Mouse (Mus musculus) forebrain, embryonic 11.5 days (tissue): ENCODE results near the gene Spc24. TPM values are rescaled to one million over a fixed set of nuclear protein-coding genes. Genes with fewer than 3 reads are reported as not detected.
A peak's percentile ranks its signal among the peaks of the same experiment; 100 is the strongest.
"Not testable (repeated sequence)": the region's sequence is repeated elsewhere in the genome, so short reads cannot be mapped to it uniquely, and the experiment has no call there.

Experiments
- ATAC-seq: fragments of 200-750 bp; cut with Nextera tagmentation; replicated peaks from 2 replicates; pipeline ENCODE4 v1.8.0; 2017; ENCODE audit warnings: moderate TSS enrichment; ENCODE audit not compliant: low FRiP score
- DNase-seq: peaks from one replicate; pipeline ENCODE4 v3.0.0-alpha.2; 2017; ENCODE audit warnings: low spot score
- H3K27ac ChIP-seq: fragments of 300-500 bp; sonication (generic); 2 replicates; pipeline ENCODE4 v1.5.1; 2014; ENCODE audit warnings: low read depth, low read length
- H3K27me3 ChIP-seq: fragments of 300-500 bp; sonication (generic); 2 replicates; pipeline ENCODE4 v1.6.1; 2014; ENCODE audit warnings: mild to moderate bottlenecking, low read length, mixed read lengths; ENCODE audit not compliant: control insufficient read depth, insufficient read depth
- H3K36me3 ChIP-seq: fragments of 300-500 bp; sonication (generic); 2 replicates; pipeline ENCODE4 v1.6.1; 2014; ENCODE audit warnings: mild to moderate bottlenecking, low read length, moderate library complexity, mixed read lengths; ENCODE audit not compliant: control insufficient read depth, insufficient read depth
- H3K4me1 ChIP-seq: fragments of 300-500 bp; sonication (generic); replicated peaks from 2 replicates; pipeline ENCODE4 v1.6.1; 2014; ENCODE audit warnings: low read length, mixed read lengths; ENCODE audit not compliant: control insufficient read depth, insufficient read depth
- H3K4me2 ChIP-seq: fragments of 300-500 bp; sonication (generic); 2 replicates; pipeline ENCODE4 v1.6.1; 2014; ENCODE audit warnings: low read depth, mild to moderate bottlenecking, low read length, moderate library complexity, mixed read lengths; ENCODE audit not compliant: severe bottlenecking
- H3K4me3 ChIP-seq: fragments of 300-500 bp; sonication (generic); 2 replicates; pipeline ENCODE4 v1.5.1; 2014; ENCODE audit warnings: low read depth, low read length
- H3K9ac ChIP-seq: fragments of 300-500 bp; sonication (generic); 2 replicates; pipeline ENCODE4 v1.6.1; 2014; ENCODE audit warnings: low read length
- H3K9me3 ChIP-seq: fragments of 300-500 bp; sonication (generic); 2 replicates; pipeline ENCODE4 v1.6.1; 2016; ENCODE audit warnings: low read length, mixed read lengths; ENCODE audit not compliant: control insufficient read depth
- WGBS: fragments of 180-500 bp; shearing (Covaris S2); extraction: QIAGEN DNeasy Blood & Tissue Kit; methylation state at CpG from one replicate; pipeline ENCODE4 v1.1.7; 2014; 5-methylcytosine and 5-hydroxymethylcytosine counted together
- polyA plus RNA-seq: library from polyadenylated mRNA; unstranded; fragments of >200 nt; fragmentation: Nextera tagmentation; extraction: Ambion mirVana; gene quantifications from 2 replicates; pipeline ENCODE4 v1.2.1, GENCODE M21; 2014

Spc24 gene
- polyA plus RNA-seq, 1 experiment from 2014 or later: 138 TPM

DNA sequence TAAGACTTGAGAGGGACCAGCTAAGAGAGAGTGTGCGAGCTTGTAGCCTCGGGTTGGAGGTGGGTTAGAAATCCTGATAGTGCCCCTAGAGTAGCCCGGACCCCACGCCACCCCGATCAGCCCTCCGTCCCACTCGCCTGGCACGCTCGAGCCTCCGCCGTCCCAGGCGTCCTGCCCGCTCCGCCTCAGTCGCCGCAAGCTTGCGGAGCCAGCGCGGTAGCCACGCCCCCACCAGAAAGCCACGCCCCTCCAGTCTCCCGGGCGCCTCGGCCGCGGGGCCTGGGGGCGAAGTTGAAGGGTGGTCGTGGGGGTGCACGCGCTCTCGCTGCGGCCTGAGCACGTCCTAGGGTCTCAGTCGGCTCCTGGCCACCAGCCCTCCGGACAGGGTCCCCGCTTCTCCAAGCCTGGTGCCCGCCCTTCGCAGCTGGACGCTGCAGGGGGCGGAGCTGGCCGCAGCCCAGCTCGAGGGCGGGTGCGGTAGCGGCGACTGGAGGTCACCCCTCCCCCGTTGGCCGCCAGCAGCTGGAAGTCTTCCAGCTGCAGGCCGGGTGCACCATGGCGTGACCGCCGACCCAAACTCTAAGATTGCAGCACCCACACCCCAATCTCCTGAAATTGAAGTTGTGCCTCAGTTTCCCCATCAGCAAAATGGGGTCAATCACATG is 38.4 kb upstream of the Spc24 start, which contains the start of gene Kank2:
Gene Kank2, minus strand, starts transcription at position 400 of the 665 bp plus-strand sequence.
- under 1% methylated on average over 52 of the region's 52 CpGs for WGBS
- H3K27ac ChIP-seq: peak within 1 kb of the TSS; percentile 37
- no peaks in the 10 kb centered on the region for H3K27me3 ChIP-seq
- ATAC-seq: peak; percentile 89
- peak within 1 kb of the TSS; percentile 71 for H3K9ac ChIP-seq
- H3K4me1 ChIP-seq: peaks cover 6% of the 10 kb centered on the region; the same call in 1 of the 2 replicates
- DNase-seq: peak; percentile 95
- H3K4me3 ChIP-seq: peak within 1 kb of the TSS; percentile 52
- H3K4me2 ChIP-seq: peak within 1 kb of the TSS; percentile 92
- no peaks in the 10 kb centered on the region for H3K9me3 ChIP-seq
- H3K36me3 ChIP-seq: peaks cover 2% of the 10 kb centered on the region; the same call in 1 of the 2 replicates

DNA sequence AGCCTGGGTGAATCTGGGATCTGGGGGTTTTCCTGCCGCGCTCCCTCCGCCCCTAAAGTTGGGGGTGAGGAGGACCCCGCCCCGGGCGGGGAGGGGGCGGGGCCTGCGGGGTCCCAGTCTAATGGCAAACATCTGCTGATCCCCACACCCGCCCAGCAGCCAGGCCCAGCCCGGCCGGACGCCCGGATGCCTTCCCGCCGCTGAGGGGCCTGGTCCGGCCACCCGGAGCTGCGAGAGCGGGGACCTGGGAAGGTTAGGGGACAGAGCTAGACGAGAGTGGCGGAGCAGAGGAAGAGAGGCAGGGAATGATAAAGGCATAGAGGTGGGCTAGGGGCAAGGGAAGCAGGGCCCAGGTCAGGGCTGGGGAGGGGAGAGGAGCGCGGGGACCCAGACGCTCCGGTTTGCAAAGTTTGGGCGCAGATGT is 37.8 kb upstream of the Spc24 start:
- peak overlapping the region; percentile 52 for H3K4me3 ChIP-seq
- under 1% methylated on average over 24 of the region's 26 CpGs for WGBS
- no peaks in the 10 kb centered on the region for H3K27me3 ChIP-seq
- H3K36me3 ChIP-seq: peaks cover 2% of the 10 kb centered on the region; the same call in 1 of the 2 replicates
- DNase-seq: peak; percentile 85
- peak overlapping the region; percentile 71 for H3K9ac ChIP-seq
- peak overlapping the region; percentile 92 for H3K4me2 ChIP-seq
- H3K4me1 ChIP-seq: peaks cover 6% of the 10 kb centered on the region; the same call in 1 of the 2 replicates
- no peaks in the 10 kb centered on the region for H3K9me3 ChIP-seq
- H3K27ac ChIP-seq: peak overlapping the region; percentile 37
- peak; percentile 79 for ATAC-seq

DNA sequence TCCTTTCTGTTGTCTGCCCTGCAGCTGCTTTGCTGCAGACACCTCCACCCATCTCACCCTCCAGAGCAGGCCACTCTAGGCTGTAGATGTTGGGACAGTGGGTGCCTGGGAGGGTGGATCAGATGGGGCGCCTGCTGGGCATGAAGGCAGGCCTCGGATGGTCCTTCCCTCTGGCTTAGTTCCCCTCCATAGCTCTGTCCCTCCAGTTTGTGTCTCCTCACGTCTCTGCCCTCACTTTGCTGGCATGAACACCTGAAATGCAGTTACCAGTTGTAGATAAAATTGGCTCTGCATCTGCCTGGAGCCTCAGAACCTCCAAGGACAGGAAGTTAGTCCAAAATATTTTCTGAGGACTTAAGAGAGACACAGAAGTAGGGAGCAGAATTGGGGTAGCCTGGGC is 36.8 kb upstream of the Spc24 start:
- Histone ChIP-seq H3K4me2 (peak overlapping the region; percentile 92; the same call in 1 of the 2 replicates), H3K36me3 (peaks cover 2% of the 10 kb centered on the region; the same call in 1 of the 2 replicates), H3K27ac (no peak overlapping the region), H3K9ac (no peak overlapping the region), H3K9me3 (no peaks in the 10 kb centered on the region), H3K27me3 (no peaks in the 10 kb centered on the region), H3K4me3 (no peak overlapping the region), H3K4me1 (peaks cover 6% of the 10 kb centered on the region; the same call in 1 of the 2 replicates)
- no peak for DNase-seq
- WGBS: 61% methylated on average over 3 of the region's 3 CpGs
- no peak for ATAC-seq

GRCm38 (mm10) chr9:21796259-21796658 is 36.2 kb upstream of the Spc24 start:
- H3K36me3 ChIP-seq: peaks cover 2% of the 10 kb centered on the region; the same call in 1 of the 2 replicates
- no peaks in the 10 kb centered on the region for H3K27me3 ChIP-seq
- ATAC-seq (no peak), DNase-seq (no peak)
- 0 out of 2 replicates have a peak overlapping the region, but pooled peaks have one; percentile 11 for H3K4me2 ChIP-seq
- 65% methylated on average over 3 of the region's 3 CpGs for WGBS
- H3K4me3 ChIP-seq: no peak overlapping the region
- no peaks in the 10 kb centered on the region for H3K9me3 ChIP-seq
- H3K27ac ChIP-seq: no peak overlapping the region
- H3K9ac ChIP-seq: no peak overlapping the region
- H3K4me1 ChIP-seq: peaks cover 6% of the 10 kb centered on the region; the same call in 1 of the 2 replicates

DNA sequence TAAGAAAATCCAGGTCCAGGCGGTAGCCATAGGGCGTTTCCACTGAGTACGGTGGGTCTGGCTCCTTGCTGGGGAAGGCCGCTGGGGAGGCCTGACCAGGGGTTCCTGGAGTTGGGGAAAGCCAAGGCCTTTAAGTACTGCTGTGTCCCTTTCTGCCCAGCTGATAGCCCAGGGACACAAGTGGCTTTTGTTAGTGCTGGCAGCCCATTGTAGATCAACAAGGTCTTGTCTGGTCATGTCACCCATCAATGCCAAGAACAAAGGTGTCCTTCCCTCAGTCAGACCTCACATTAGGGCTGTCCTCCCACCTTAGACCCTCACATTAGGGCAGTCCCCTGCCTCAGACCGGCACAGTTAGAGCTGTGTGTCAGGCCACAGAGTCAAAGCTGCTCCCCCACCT is 35.5 kb upstream of the Spc24 start:
- H3K4me3 ChIP-seq: no peak overlapping the region
- H3K27ac ChIP-seq: no peak overlapping the region
- H3K9ac ChIP-seq: no peak overlapping the region
- H3K9me3 ChIP-seq: no peaks in the 10 kb centered on the region
- peaks cover 2% of the 10 kb centered on the region; the same call in 1 of the 2 replicates for H3K36me3 ChIP-seq
- 86% methylated on average over 5 of the region's 5 CpGs for WGBS
- no peaks in the 10 kb centered on the region for H3K27me3 ChIP-seq
- no peak for DNase-seq
- no peak for ATAC-seq
- no peak overlapping the region for H3K4me2 ChIP-seq
- peaks cover 6% of the 10 kb centered on the region; the same call in 1 of the 2 replicates for H3K4me1 ChIP-seq

DNA sequence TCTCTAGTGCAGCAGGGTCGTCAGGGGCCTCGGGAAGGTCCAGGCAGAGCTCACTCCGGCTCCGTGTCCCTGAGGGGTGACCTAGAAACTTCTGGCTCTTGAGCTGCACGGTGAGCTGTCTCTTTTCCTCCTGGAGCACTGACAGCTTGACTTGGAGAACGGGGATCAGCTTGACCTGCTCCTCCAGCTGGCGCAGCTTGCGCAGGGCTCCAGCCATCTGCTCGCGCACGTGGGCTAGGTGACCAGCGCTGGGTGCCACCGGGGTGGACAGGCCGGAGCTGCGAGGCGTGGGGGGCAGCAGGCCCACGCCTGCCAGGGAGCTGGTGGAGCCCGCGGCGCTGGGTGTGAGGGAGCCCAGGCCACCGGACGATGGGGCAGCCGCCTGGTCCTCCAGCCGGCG is 34.8 kb upstream of the Spc24 start:
- H3K9ac ChIP-seq: no peak overlapping the region
- H3K9me3 ChIP-seq: no peaks in the 10 kb centered on the region
- no peak overlapping the region for H3K4me2 ChIP-seq
- no peak overlapping the region for H3K4me3 ChIP-seq
- no peak overlapping the region for H3K27ac ChIP-seq
- H3K27me3 ChIP-seq: no peaks in the 10 kb centered on the region
- WGBS: 97% methylated on average over 25 of the region's 25 CpGs
- DNase-seq (no peak), ATAC-seq (no peak)
- H3K36me3 ChIP-seq: peaks cover 2% of the 10 kb centered on the region; the same call in 1 of the 2 replicates
- peaks cover 6% of the 10 kb centered on the region; the same call in 1 of the 2 replicates for H3K4me1 ChIP-seq

DNA sequence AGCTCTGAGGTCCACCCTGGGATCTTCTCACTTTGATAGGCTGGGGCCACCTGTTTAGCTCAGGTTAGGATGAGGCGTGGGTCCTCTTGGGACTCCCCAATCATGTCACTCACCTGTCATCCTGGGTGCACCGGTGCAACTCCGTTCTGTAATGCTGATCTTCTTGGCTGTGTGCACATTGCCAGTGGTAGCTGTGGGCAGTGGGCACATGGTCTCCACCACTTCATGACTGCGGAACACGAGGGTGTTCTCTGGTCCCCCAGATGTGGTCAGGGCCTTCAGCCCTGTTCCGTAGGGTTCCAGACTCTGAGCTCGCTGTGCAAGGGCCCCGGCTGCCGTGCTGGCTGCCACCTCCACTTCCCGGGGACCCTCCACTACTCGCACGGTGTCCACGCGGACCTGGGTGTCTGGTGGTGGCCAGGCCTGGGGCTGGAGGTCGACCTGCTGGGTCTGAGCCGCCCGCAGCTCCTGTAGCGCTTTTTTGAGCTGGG is 34.3 kb upstream of the Spc24 start:
- H3K27me3 ChIP-seq: no peaks in the 10 kb centered on the region
- peaks cover 6% of the 10 kb centered on the region; the same call in 1 of the 2 replicates for H3K4me1 ChIP-seq
- no peak overlapping the region for H3K4me2 ChIP-seq
- no peaks in the 10 kb centered on the region for H3K9me3 ChIP-seq
- ATAC-seq (no peak), DNase-seq (no peak)
- peaks cover 2% of the 10 kb centered on the region; the same call in 1 of the 2 replicates for H3K36me3 ChIP-seq
- WGBS: 96% methylated on average over 18 of the region's 18 CpGs
- H3K27ac ChIP-seq: no peak overlapping the region
- H3K9ac ChIP-seq: no peak overlapping the region
- no peak overlapping the region for H3K4me3 ChIP-seq

- not testable (repeated sequence) for DNase-seq, H3K4me2 ChIP-seq, ATAC-seq, H3K9me3 ChIP-seq, H3K4me1 ChIP-seq, H3K36me3 ChIP-seq, H3K27me3 ChIP-seq, H3K27ac ChIP-seq, H3K9ac ChIP-seq, H3K4me3 ChIP-seq
- WGBS: 95% methylated on average over 6 of the region's 6 CpGs
Observed at GRCm38 (mm10) chr9:21793507-21793906, 33.4 kb upstream of the Spc24 start.
